Mouse (Mus musculus): ENCODE measurements around the gene Ccdc40.

Ccdc40 gene

DNA sequence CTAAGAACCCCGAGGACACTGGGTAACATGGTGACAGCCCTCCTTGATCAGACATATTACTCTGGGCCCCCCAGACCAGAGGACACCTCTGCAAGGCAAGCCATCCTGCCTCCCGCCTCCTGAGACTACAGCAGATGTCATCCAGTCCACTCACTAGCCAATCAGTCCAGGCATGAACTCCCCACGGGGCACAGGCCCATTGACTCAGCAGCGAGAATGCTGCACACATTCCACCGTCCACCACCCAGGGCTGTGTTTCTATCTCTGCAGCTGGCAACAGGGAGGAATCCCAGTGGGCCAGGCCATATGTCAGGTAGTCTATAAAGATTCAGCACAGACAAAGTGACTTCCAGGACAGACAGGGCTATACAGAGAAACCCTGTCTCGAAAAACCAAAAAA is 20.4 kb upstream of the Ccdc40 start:
- in situ Hi-C loops (cut with MboI, MseI): no loop called here

DNA sequence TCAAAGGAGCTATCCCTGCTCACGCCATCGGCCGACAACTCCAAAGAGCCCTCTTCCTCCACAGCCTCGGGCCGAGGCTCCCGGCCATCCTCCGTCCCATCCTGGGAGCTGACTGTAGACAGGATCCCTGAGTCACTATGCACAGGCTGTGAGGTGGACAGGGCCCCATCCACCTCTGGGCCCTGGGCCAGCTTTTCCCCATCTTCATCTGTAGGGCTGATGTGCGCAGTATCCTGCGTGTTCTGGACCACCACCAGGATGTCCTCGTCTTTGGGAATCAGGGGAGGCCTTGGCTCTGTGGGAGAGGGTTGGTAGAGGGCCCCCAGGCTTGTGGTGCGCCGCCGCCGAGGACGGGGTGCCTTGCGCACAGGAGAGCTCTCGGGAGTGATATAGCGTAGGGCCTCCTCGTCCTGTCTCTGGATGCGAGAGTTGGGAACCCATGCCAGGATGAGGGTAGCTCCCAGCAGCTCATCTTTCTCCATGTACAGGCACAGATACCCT is 19.5 kb upstream of the Ccdc40 start:
- in situ Hi-C loops (cut with MboI, MseI): no loop called here

DNA sequence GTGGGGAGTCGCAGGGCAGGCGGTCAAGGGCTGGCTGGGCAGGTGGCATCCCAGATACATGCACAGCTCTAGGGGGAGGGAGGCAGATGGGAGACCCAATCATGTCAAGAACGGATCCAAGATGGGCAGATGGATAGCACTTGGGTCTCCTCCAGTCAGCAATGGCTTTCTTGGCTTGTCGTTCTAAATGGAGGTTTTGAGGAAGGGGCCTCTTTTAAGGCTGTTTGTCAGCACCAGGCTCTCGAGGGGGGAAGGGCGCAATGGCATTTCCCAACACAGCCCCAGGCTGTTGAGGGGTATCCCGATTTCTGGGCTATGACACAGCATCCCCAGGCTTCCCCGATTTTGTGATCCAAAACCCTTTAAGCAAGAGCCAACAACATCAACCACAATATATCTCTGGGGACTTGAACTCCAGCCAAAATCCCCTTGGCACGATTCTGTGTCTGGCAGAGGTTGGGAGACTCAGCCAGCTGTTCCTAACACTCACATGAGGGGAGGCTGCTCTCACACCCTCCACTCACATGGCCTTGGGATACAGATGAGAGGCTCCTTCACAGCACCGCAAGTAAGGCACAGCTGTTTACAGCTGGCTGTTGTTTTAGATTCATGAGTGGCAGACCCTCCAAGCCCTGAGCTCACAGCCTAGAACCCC is 18.9 kb upstream of the Ccdc40 start:
- in situ Hi-C loops (cut with MboI, MseI): no loop called here

GRCm38 (mm10) chr11:119210321-119211100 is 17.9 kb upstream of the Ccdc40 start:
- in situ Hi-C loops (cut with MboI, MseI): no loop called here

DNA sequence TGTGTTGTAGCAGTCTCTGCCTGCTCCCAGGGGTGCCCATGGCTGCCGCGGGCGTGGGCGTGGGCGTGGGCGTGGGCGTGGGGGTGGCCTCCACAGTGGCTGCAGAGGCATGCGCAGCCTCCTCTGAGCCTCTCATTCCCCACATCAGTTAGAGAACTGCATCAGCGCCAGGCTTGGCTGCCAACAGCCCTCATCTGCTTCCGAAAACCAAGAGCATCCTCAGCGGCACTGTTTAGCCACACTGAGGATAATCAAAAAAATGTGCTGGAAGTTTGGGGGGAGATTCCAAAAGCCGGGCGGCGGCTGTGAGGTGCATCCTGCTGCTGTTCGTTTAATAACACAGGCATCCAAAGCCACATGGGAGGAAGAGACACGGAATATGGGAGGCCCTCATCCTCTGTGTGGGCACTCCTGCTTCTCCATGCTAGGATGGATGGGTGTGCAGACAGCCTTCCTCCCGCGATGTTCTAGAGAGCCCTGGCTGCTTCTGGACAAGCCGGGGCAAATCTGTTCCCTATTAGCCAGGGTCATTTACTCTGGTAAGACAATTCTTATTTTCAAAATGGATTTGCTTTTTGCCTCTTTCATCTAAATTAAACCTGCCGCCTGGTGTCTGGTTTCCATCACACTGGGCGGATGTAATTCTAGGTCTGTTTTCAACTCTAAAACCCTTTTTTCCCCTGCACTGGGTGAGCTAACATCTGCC is 16.6 kb upstream of the Ccdc40 start:
- in situ Hi-C loops (cut with MboI, MseI): no loop called here

DNA sequence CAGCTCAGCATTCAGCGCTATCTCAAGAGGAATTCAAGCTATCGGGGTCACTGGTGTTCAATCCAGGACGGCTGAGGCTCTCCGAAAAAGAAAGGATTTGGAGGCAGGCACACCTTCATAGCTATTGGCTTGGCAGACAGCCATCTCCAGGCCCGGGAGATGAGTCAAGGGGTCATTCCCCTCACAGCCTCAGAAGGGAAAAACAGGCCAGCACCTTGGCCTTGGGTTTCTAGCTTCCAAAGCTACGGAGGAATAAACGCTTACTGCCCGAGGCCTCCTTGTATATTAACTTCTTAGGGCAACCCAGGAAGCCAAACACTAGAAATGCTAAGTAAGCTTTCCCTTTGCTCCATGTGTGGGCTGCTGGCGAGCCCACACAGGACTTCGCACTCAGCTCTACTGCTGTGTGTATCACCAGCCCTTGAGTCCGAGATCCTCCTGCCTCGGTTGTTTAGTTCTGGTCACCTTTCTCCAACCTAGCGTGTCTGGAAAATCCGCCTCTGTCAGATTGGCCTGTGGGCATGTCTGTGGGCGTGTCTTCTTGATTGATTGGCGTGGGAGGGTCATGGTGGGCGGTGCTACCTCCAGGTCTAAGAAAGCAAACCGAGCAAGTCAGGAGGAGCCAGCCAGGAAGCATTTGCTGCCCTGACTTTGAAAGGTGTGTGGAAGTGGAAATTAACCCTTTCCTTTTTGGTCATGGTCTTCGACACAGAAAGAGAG is 15.0 kb upstream of the Ccdc40 start:
- in situ Hi-C loops (cut with MboI, MseI): no loop called here

- in situ Hi-C loops (cut with MboI, MseI): no loop called here
Measured at GRCm38 (mm10) chr11:119215038-119215904, 13.1 kb upstream of the Ccdc40 start.

GRCm38 (mm10) chr11:119215905-119216507 is 12.4 kb upstream of the Ccdc40 start:
- in situ Hi-C loops (cut with MboI, MseI): no loop called here

GRCm38 (mm10) chr11:119217861-119218260 is 10.5 kb upstream of the Ccdc40 start:
- in situ Hi-C loops (cut with MboI, MseI): no loop called here

- in situ Hi-C loops (cut with MboI, MseI): no loop called here
Measured at GRCm38 (mm10) chr11:119219816-119220465, 8.4 kb upstream of the Ccdc40 start.

- in situ Hi-C loops (cut with MboI, MseI): no loop called here
Measured at GRCm38 (mm10) chr11:119221812-119222510, 6.4 kb upstream of the Ccdc40 start.

GRCm38 (mm10) chr11:119223124-119223890 is 5.1 kb upstream of the Ccdc40 start:
- in situ Hi-C loops (cut with MboI, MseI): no loop called here

DNA sequence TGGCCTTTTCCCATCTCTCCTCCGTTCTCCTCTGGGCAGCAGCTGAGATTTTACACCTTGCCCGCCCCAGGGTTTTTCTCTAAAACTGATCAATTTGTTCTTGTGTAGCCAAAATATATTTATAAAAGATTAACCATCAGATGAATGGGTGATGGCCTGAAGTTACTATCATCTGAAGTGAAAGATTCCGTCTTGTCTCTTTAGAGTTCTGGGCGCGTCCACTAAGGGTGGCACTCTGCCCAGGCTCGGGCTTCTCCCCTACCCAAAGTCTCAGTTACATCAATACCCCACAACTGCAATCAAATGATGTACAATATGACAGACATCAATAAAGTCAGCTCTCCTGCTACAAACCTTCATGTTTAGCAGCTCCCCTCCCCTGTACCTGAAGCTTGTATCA is 3.4 kb upstream of the Ccdc40 start:
- in situ Hi-C loops (cut with MboI, MseI): no loop called here

DNA sequence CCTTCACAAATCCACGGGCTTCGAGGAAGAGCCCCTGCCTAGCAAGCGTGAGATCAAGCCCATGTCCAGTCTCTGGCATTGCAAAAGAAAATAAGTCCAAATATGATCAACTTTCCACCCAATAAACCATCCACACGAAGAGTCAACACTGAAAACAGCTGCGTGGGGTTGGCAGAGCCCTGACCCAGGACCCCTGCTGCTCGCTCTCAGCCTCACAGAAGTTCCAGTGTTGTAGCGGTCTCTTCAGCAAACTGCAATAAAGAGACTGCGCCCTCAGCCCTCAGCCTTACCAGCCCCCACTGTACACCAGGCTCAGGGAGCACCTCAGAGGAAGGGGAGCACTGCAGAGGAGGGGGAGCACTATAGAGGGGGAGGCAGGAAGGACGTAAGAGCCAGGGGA is 2.7 kb upstream of the Ccdc40 start:
- in situ Hi-C loops (cut with MboI, MseI): no loop called here

GRCm38 (mm10) chr11:119227591-119227990 is 781 bp upstream of the Ccdc40 start:
- in situ Hi-C loops (cut with MboI, MseI): no loop called here

- in situ Hi-C loops (cut with MboI, MseI): no loop called here
Measured at GRCm38 (mm10) chr11:119228846-119229626, 664 bp downstream of the Ccdc40 start.

DNA sequence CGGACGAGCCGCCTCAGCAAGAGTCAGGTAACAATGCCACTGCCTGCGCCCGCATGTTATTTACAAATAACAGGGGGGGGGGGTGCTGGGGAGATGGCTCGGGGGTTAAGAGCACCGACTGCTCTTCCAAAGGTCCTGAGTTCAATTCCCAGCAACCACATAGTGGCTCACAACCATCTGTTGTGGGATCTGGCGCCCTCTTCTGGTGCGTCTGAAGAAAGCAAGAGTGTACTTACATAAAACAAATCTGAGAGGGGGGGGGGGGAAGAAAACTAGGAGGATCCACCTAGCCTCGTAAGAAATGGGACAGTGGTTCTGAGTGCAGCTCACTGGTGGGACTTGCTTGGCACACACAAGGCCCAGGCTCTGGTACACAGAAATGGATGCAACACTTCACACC is 6.4 kb downstream of the Ccdc40 start:
- in situ Hi-C loops (cut with MboI, MseI): no loop called here

DNA sequence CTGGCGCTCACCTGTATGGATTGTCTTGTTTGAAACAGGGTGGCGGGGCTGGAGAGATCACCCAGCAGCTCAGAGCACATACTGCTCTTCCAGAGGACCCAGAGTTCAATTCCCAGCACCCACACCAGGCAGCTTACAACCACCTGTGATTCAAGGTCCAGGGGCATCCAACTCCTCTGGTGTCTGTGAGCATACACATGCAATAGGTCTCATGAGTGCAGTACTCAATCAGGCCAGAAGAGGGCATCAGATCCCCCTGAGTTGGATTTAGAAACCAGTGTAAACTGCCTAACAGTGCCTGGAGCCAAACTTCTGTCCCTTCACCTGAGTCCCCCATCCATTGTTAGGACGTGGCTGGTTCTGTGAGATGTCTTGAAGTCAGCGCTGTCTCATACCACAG is 7.2 kb downstream of the Ccdc40 start:
- in situ Hi-C loops (cut with MboI, MseI): no loop called here

Measured in regulatory T cell (primary cell).